Mouse (Mus musculus) lung, adult 2 months (tissue): Measurements from ENCODE around the gene Exoc7. TPM values are rescaled to one million over a fixed set of nuclear protein-coding genes. Genes with fewer than 3 reads are reported as not detected.
"Not testable (repeated sequence)": the region's sequence is repeated elsewhere in the genome, so short reads cannot be mapped to it uniquely, and the experiment has no call there.

Experiments used
- DNase-seq: peaks from one replicate; pipeline ENCODE4 v3.0.0; 2022
- H3K4me1 ChIP-seq: fragments of 200-500 bp; 2 replicates; pipeline ENCODE4 v1.6.1; 2011; ENCODE audit warnings: low read length; ENCODE audit not compliant: control insufficient read depth, insufficient read depth
- H3K4me3 ChIP-seq: fragments of 200-500 bp; replicated peaks from 2 replicates; pipeline ENCODE3; 2011; ENCODE audit warnings: low read depth, mild to moderate bottlenecking, control low read depth, low read length; ENCODE audit errors: extremely low read depth
- CTCF ChIP-seq: fragments of 200-500 bp; IDR thresholded peaks from 2 replicates; pipeline ENCODE4 v1.5.1; 2011; ENCODE audit warnings: mild to moderate bottlenecking, low read length, control low read depth; ENCODE audit not compliant: insufficient read depth
- POLR2A ChIP-seq: fragments of 200-500 bp; IDR thresholded peaks from 2 replicates; pipeline ENCODE4 v1.6.1; 2011; ENCODE audit warnings: low read depth, mild to moderate bottlenecking, control low read depth, low read length, borderline replicate concordance; ENCODE audit errors: extremely low read depth
- WGBS: fragments of 180-500 bp; shearing (Covaris S2); methylation state at CpG from one replicate; pipeline ENCODE4 v1.1.7; 2018; 5-methylcytosine and 5-hydroxymethylcytosine counted together
- polyA plus RNA-seq: library from polyadenylated mRNA; depleted of rRNA; stranded (reverse); fragments of >200 nt; gene quantifications from 2 replicates; pipeline ENCODE4 v1.2.3, GENCODE M21; 2012

Gene Exoc7
- polyA plus RNA-seq, 1 experiment = 33.2 TPM

- WGBS = under 1% methylated on average over 11 of the region's 11 CpGs
- H3K4me3 ChIP-seq = no peak overlapping the region
- no peak for TF ChIP-seq POLR2A
- no peak for TF ChIP-seq CTCF
- no peak for DNase-seq
- H3K4me1 ChIP-seq = peaks cover 2% of the 10 kb centered on the region; the same call in 1 of the 2 replicates
Measured at GRCm38 (mm10) chr11:116282089-116282488, 24.9 kb downstream of the Exoc7 start.

- DNase-seq = no peak
- Histone ChIP-seq H3K4me1 (peaks cover 2% of the 10 kb centered on the region; the same call in 1 of the 2 replicates), H3K4me3 (no peak overlapping the region)
- 4% methylated on average over 18 of the region's 18 CpGs for WGBS
- TF ChIP-seq POLR2A (no peak), CTCF (no peak)
Measured at GRCm38 (mm10) chr11:116281671-116282070, 25.4 kb downstream of the Exoc7 start.

GRCm38 (mm10) chr11:116280751-116281663 lies 26.0 kb downstream of the Exoc7 start, which contains the start of gene Galr2:
Gene Galr2 (plus strand): TSS chr11:116280939.
- 8% methylated on average over 48 of the region's 48 CpGs for whole genome bisulfite sequencing
- Histone ChIP-seq H3K4me1 (peaks cover 2% of the 10 kb centered on the region; the same call in 1 of the 2 replicates), H3K4me3 (no peak within 1 kb of the TSS)
- TF ChIP-seq POLR2A (no peak), CTCF (no peak)
- DNase-seq = no peak

- not testable (repeated sequence) for H3K4me3 ChIP-seq, DNase-seq
- 78% methylated on average over 1 of the region's 1 CpGs for WGBS
Measured at GRCm38 (mm10) chr11:116277184-116277583, 29.8 kb downstream of the Exoc7 start.

GRCm38 (mm10) chr11:116274045-116274666 lies 32.9 kb downstream of the Exoc7 start, which contains the start of gene Srp68:
Gene Srp68 (minus strand): TSS chr11:116274217.
- WGBS = 2% methylated on average over 32 of the region's 32 CpGs
- H3K4me1 ChIP-seq = peaks cover 4% of the 10 kb centered on the region; the same call in 1 of the 2 replicates
- TF ChIP-seq CTCF (no peak), POLR2A (peak; percentile 94)
- DNase-seq = peak; percentile 87
- peak within 1 kb of the TSS; percentile 77 for H3K4me3 ChIP-seq

More at GRCm38 (mm10) chr11:116277184-116277583, 29.8 kb downstream of the Exoc7 start:
- not testable (repeated sequence) for H3K4me1 ChIP-seq

- peaks cover 4% of the 10 kb centered on the region; the same call in 1 of the 2 replicates for H3K4me1 ChIP-seq
- under 1% methylated on average over 39 of the region's 39 CpGs for WGBS
- H3K4me3 ChIP-seq = peak overlapping the region; percentile 77
- TF ChIP-seq POLR2A (no peak), CTCF (no peak)
- no peak for DNase-seq
Measured at GRCm38 (mm10) chr11:116273469-116274044, 33.5 kb downstream of the Exoc7 start.

- 37% methylated on average over 12 of the region's 12 CpGs for WGBS
- TF ChIP-seq POLR2A = no peak
- no peak for TF ChIP-seq CTCF
- Histone ChIP-seq H3K4me1 (peaks cover 4% of the 10 kb centered on the region; the same call in 1 of the 2 replicates), H3K4me3 (peak overlapping the region; percentile 77)
- DNase-seq = no peak
Measured at GRCm38 (mm10) chr11:116272589-116273468, 34.2 kb downstream of the Exoc7 start.

- no peak for DNase-seq
- Histone ChIP-seq H3K4me3 (no peak overlapping the region), H3K4me1 (peaks cover 4% of the 10 kb centered on the region; the same call in 1 of the 2 replicates)
- TF ChIP-seq POLR2A (no peak), CTCF (no peak)
- 82% methylated on average over 8 of the region's 8 CpGs for WGBS
Measured at GRCm38 (mm10) chr11:116269560-116269959, 37.5 kb downstream of the Exoc7 start.
